Mouse (Mus musculus): ENCODE measurements around the gene Rps6kb1.

The Rps6kb1 gene

GRCm38 (mm10) chr11:86580319-86581113 is 35.9 kb upstream of the Rps6kb1 start:
- peak; percentile 91 for DNase-seq

- DNase-seq, result peak; percentile 83
Observed at GRCm38 (mm10) chr11:86579731-86580318, 35.2 kb upstream of the Rps6kb1 start.

GRCm38 (mm10) chr11:86578809-86579730 is 34.5 kb upstream of the Rps6kb1 start:
- peak; percentile 83 for DNase-seq

- no peak for DNase-seq
Observed at GRCm38 (mm10) chr11:86578106-86578808, 33.7 kb upstream of the Rps6kb1 start.

- DNase-seq, result peak; percentile 58
Observed at GRCm38 (mm10) chr11:86577231-86577630, 32.6 kb upstream of the Rps6kb1 start.

- no peak for DNase-seq
Observed at GRCm38 (mm10) chr11:86575632-86576378, 31.2 kb upstream of the Rps6kb1 start.

- DNase-seq, result peak; percentile 48
Observed at GRCm38 (mm10) chr11:86574408-86574807, 29.8 kb upstream of the Rps6kb1 start.

- DNase-seq, result peak; percentile 77
Observed at GRCm38 (mm10) chr11:86573646-86574231, 29.1 kb upstream of the Rps6kb1 start.

- DNase-seq, result no peak
Observed at GRCm38 (mm10) chr11:86572623-86573022, 28.0 kb upstream of the Rps6kb1 start.

GRCm38 (mm10) chr11:86571871-86572270 is 27.3 kb upstream of the Rps6kb1 start:
- no peak for DNase-seq

GRCm38 (mm10) chr11:86571047-86571855 is 26.6 kb upstream of the Rps6kb1 start:
- DNase-seq, result no peak

GRCm38 (mm10) chr11:86570261-86570746 is 25.7 kb upstream of the Rps6kb1 start:
- no peak for DNase-seq

- peak; percentile 64 for DNase-seq
Observed at GRCm38 (mm10) chr11:86568425-86568824, 23.8 kb upstream of the Rps6kb1 start.

- no peak for DNase-seq
Observed at GRCm38 (mm10) chr11:86558258-86558657, 13.7 kb upstream of the Rps6kb1 start.

- no peak for DNase-seq
Observed at GRCm38 (mm10) chr11:86553525-86553924, 8.9 kb upstream of the Rps6kb1 start.

GRCm38 (mm10) chr11:86547412-86547811 is 2.8 kb upstream of the Rps6kb1 start:
- DNase-seq, result no peak

GRCm38 (mm10) chr11:86545556-86545955 is 951 bp upstream of the Rps6kb1 start:
- DNase-seq, result no peak

GRCm38 (mm10) chr11:86543960-86544638 is 506 bp downstream of the Rps6kb1 start:
- DNase-seq, result peak; percentile 45

GRCm38 (mm10) chr11:86542851-86543250 is 1.8 kb downstream of the Rps6kb1 start:
- DNase-seq, result no peak

- no peak for DNase-seq
Observed at GRCm38 (mm10) chr11:86540476-86540845, 4.1 kb downstream of the Rps6kb1 start.

Data from kidney, adult 9 months (tissue).